Mouse (Mus musculus): Measurements from ENCODE around the gene Setd5. TPM values are rescaled to one million over a fixed set of nuclear protein-coding genes. Genes with fewer than 3 reads are reported as not detected.

The Setd5 gene
- polyA plus RNA-seq, 1 experiment: 154 TPM

GRCm38 (mm10) chr6:113195596-113195992, 118.4 kb downstream of the Setd5 start:
- TF ChIP-seq CTCF (IDR thresholded peaks at IDR 0.05; ENCODE audit: borderline replicate concordance, insufficient read depth, low read length): no peak
- TF ChIP-seq POLR2A (IDR thresholded peaks at IDR 0.05; ENCODE audit: low read depth, low read length): no peak
- Histone ChIP-seq H3K4me3 (ENCODE audit: insufficient read depth, low read length) (no peak overlapping the region), H3K27ac (ENCODE audit: insufficient read depth, low read length) (no peak overlapping the region), H3K4me1 (ENCODE audit: control insufficient read depth, insufficient read depth, low read length) (no peaks in the 10 kb centered on the region)

Other genes starting within 250 kb of the Setd5 start
- gene Srgap3, start 130.1 kb upstream of the Setd5 start, polyA plus RNA-seq (2011; ENCODE audit: insufficient read length, low read depth, missing spikeins): 16.4 and 19.6 TPM in 2 replicates
- gene Thumpd3, start 31.1 kb upstream of the Setd5 start, polyA plus RNA-seq (2011; ENCODE audit: insufficient read length, low read depth, missing spikeins): 32.1 and 33.5 TPM in 2 replicates
- gene Lhfpl4, start 118.0 kb downstream of the Setd5 start, polyA plus RNA-seq (2011; ENCODE audit: insufficient read length, low read depth, missing spikeins): 0.22 and 0.39 TPM in 2 replicates
- 17.6 and 19.7 TPM in 2 replicates for gene Mtmr14, start 160.5 kb downstream of the Setd5 start, polyA plus RNA-seq (2011; ENCODE audit: insufficient read length, low read depth, missing spikeins)
- gene Cpne9, start 204.9 kb downstream of the Setd5 start, polyA plus RNA-seq (2011; ENCODE audit: insufficient read length, low read depth, missing spikeins): 0.25 TPM in 1 of 2 replicates, not detected in the other
- gene Brpf1, start 229.8 kb downstream of the Setd5 start, polyA plus RNA-seq (2011; ENCODE audit: insufficient read length, low read depth, missing spikeins): 16.5 and 17.0 TPM in 2 replicates
- gene Ogg1, start 249.6 kb downstream of the Setd5 start, polyA plus RNA-seq (2011; ENCODE audit: insufficient read length, low read depth, missing spikeins): 20.9 and 24.3 TPM in 2 replicates